Mouse (Mus musculus) CH12.LX (cell line): ENCODE results near the gene Dnajc30. TPM values are rescaled to one million over a fixed set of nuclear protein-coding genes. Genes with fewer than 3 reads are reported as not detected.

Source experiments
- DNase-seq: peaks from one replicate; pipeline ENCODE4 v3.0.0-alpha.2; 2013; ENCODE audit errors: extremely low read depth
- H3K27ac ChIP-seq: 2 replicates; pipeline ENCODE4 v1.5.1; 2012; ENCODE audit warnings: low read depth, mild to moderate bottlenecking, control low read depth, moderate library complexity; ENCODE audit not compliant: insufficient read depth
- H3K27me3 ChIP-seq: replicated peaks from 2 replicates; pipeline ENCODE3; 2012; ENCODE audit warnings: inconsistent platforms
- H3K36me3 ChIP-seq, 2 experiments: replicated peaks in 1 of 2; 2 replicates each; pipeline versions ENCODE3 to v1.6.1; 2012; ENCODE audit warnings: inconsistent platforms in 1 of 2, low read length in 1 of 2, mild to moderate bottlenecking in 1 of 2, mixed read lengths in 1 of 2, moderate library complexity in 1 of 2; ENCODE audit not compliant: control insufficient read depth in 1 of 2, insufficient read depth in 1 of 2
- H3K4me1 ChIP-seq, 2 experiments: 2 replicates each; pipeline ENCODE4 v1.6.1; 2012; ENCODE audit warnings: inconsistent platforms in 1 of 2, moderate library complexity in 1 of 2; ENCODE audit not compliant: insufficient read depth in 2 of 2, control insufficient read depth in 1 of 2
- H3K4me2 ChIP-seq: 2 replicates; pipeline ENCODE4 v1.6.1; 2012; ENCODE audit warnings: low read depth, mild to moderate bottlenecking, control low read depth; ENCODE audit not compliant: poor library complexity, insufficient read depth, severe bottlenecking
- H3K4me3 ChIP-seq, 3 experiments: fragments of 150-350 bp in 1 of 3; sonication (generic) in 1 of 3; replicated peaks in 1 of 3; 2 replicates each; pipeline versions ENCODE3 to v1.5.1; 2011 to 2012; ENCODE audit warnings: low read depth in 2 of 3, low read length in 2 of 3, mild to moderate bottlenecking in 2 of 3, moderate library complexity in 2 of 3, control low read depth in 1 of 3, improper control_type of control experiment in 1 of 3, inconsistent platforms in 1 of 3, mixed read lengths in 1 of 3; ENCODE audit not compliant: poor library complexity in 1 of 3
- H3K79me2 ChIP-seq: replicated peaks from 2 replicates; pipeline ENCODE4 v1.6.1; 2012; ENCODE audit warnings: mild to moderate bottlenecking, moderate library complexity; ENCODE audit not compliant: control insufficient read depth, poor library complexity, insufficient read depth, severe bottlenecking; ENCODE audit errors: extremely low read depth
- H3K9ac ChIP-seq: 2 replicates; pipeline ENCODE4 v1.6.1; 2012; ENCODE audit warnings: low read depth, mild to moderate bottlenecking, control low read depth, moderate library complexity; ENCODE audit not compliant: insufficient read depth
- H3K9me3 ChIP-seq: replicated peaks from 2 replicates; pipeline ENCODE3; 2012; ENCODE audit warnings: low read length, inconsistent platforms, mixed read lengths
- E2F4 ChIP-seq: IDR thresholded peaks from 2 replicates; pipeline ENCODE4 v1.6.1; 2011; ENCODE audit warnings: low read depth, low read length, improper control_type of control experiment; ENCODE audit not compliant: insufficient replicate concordance
- EP300 ChIP-seq: IDR thresholded peaks from 2 replicates; pipeline ENCODE4 v1.6.1; 2011; ENCODE audit warnings: low read length, improper control_type of control experiment
- JUND ChIP-seq: conservative IDR thresholded peaks from 2 replicates; pipeline ENCODE4 v1.6.1; 2011; ENCODE audit warnings: low read depth, low read length, improper control_type of control experiment
- KAT2A ChIP-seq: IDR thresholded peaks from 2 replicates; pipeline ENCODE4 v1.6.1; 2012; ENCODE audit warnings: low read length, improper control_type of control experiment, inconsistent platforms; ENCODE audit not compliant: insufficient replicate concordance
- MAFK ChIP-seq: IDR thresholded peaks from 2 replicates; pipeline ENCODE4 v1.6.1; 2011; ENCODE audit warnings: low read length, improper control_type of control experiment; ENCODE audit not compliant: insufficient replicate concordance
- MAX ChIP-seq: IDR thresholded peaks from 2 replicates; pipeline ENCODE4 v1.6.1; 2011; ENCODE audit warnings: low read length, improper control_type of control experiment
- MYC ChIP-seq: IDR thresholded peaks from 2 replicates; pipeline ENCODE4 v1.6.1; 2011; ENCODE audit warnings: low read depth, mild to moderate bottlenecking, improper control_type of control experiment, low read length
- NRF1 ChIP-seq: IDR thresholded peaks from 2 replicates; pipeline ENCODE4 v1.6.1; 2014; ENCODE audit warnings: low read depth, mild to moderate bottlenecking, inconsistent platforms, low read length, improper control_type of control experiment, moderate library complexity
- POLR2A ChIP-seq: IDR thresholded peaks from 2 replicates; pipeline ENCODE4 v1.6.1; 2011; ENCODE audit warnings: low read depth, mild to moderate bottlenecking, improper control_type of control experiment, low read length
- SMC3 ChIP-seq: IDR thresholded peaks from 2 replicates; pipeline ENCODE4 v1.6.1; 2011; ENCODE audit warnings: low read depth, low read length, improper control_type of control experiment
- TCF12 ChIP-seq: IDR thresholded peaks from 2 replicates; pipeline ENCODE4 v1.6.1; 2014; ENCODE audit warnings: low read depth, mild to moderate bottlenecking, inconsistent platforms, low read length, improper control_type of control experiment
- UBTF ChIP-seq: IDR thresholded peaks from 2 replicates; pipeline ENCODE4 v1.6.1; 2012; ENCODE audit warnings: low read depth, mild to moderate bottlenecking, inconsistent platforms, low read length, improper control_type of control experiment, moderate library complexity
- dilution Hi-C: fragments of 300-500 bp; cut with MboI; formaldehyde crosslinking; loops from 2 replicates; pipeline ENCODE4 v1.14.3; 2020; ENCODE audit warnings: low sequenced_read_pairs; ENCODE audit not compliant: extremely low pct_unique_long_range_greater_than_20kb, extremely low pct_ligation_motif_present
- in situ Hi-C: fragments of 300-500 bp; cut with MboI; formaldehyde crosslinking; loops from 3 replicates; pipeline ENCODE4 v1.14.3; 2019; ENCODE audit warnings: low sequenced_read_pairs, low pct_ligation_motif_present, low pct_unique_long_range_greater_than_20kb, mixed read lengths
- polyA plus RNA-seq: library from polyadenylated mRNA; unstranded; fragments of >175 nt; gene quantifications from 2 replicates; pipeline ENCODE4 v1.2.1, GENCODE M21; 2012; ENCODE audit warnings: low read depth; ENCODE audit not compliant: insufficient read length
- total RNA-seq, 2 experiments: library from RNA; depleted of rRNA; stranded (reverse); fragments of 300-350 nt in 1 of 2; fragments of >200 nt in 1 of 2; gene quantifications; 2 replicates each; pipeline ENCODE4 v1.2.3; 2012 to 2014

Gene Dnajc30
- total and polyA plus RNA-seq, 3 experiments = 4.9 to 9.6 (median 7.2) TPM

- Histone ChIP-seq H3K9ac (no peak overlapping the region), H3K27me3 (peaks cover 43% of the 10 kb centered on the region), H3K27ac (no peak overlapping the region), H3K79me2 (no peaks in the 10 kb centered on the region), H3K4me3 (no peak overlapping the region), H3K4me2 (no peak overlapping the region), H3K4me1 (peaks cover 4 to 8% of the 10 kb centered on the region in 2 experiments; a peak in 2 of 4 replicates), H3K36me3 (no peaks in the 10 kb centered on the region), H3K9me3 (peaks cover 2% of the 10 kb centered on the region)
- dilution Hi-C loops = no loop called here
- in situ Hi-C loops = loop anchor here (5.0 to 25.0 kb wide), 2 partner anchors 172 to 203 kb away; partner anchors contain the start of genes Cldn13 and Tmem270
- peak; percentile 64 for DNase-seq
- no peak for TF ChIP-seq EP300
- TF ChIP-seq MAFK = no peak
- no peak for TF ChIP-seq TCF12
- no peak for TF ChIP-seq E2F4
- TF ChIP-seq MAX = no peak
- no peak for TF ChIP-seq KAT2A
- TF ChIP-seq POLR2A = no peak
- TF ChIP-seq MYC = no peak
- no peak for TF ChIP-seq JUND
- TF ChIP-seq UBTF = no peak
- TF ChIP-seq NRF1 = no peak
- no peak for TF ChIP-seq SMC3
Measured at GRCm38 (mm10) chr5:135115241-135115640, 51.2 kb downstream of the Dnajc30 start.

Other genes starting within 250 kb of the Dnajc30 start
- gene Tmem270, start 157.5 kb upstream of the Dnajc30 start, total RNA-seq (2012; rRNA removed) = not detected in 2 replicates
- not detected in 2 replicates for gene Tmem270, start 157.5 kb upstream of the Dnajc30 start, total RNA-seq (2014; rRNA removed)
- gene Tmem270, start 157.5 kb upstream of the Dnajc30 start, polyA plus RNA-seq = not detected in 2 replicates
- not detected in 2 replicates for gene Cldn13, start 148.7 kb upstream of the Dnajc30 start, total RNA-seq (2012; rRNA removed)
- gene Cldn13, start 148.7 kb upstream of the Dnajc30 start, total RNA-seq (2014; rRNA removed) = not detected in 2 replicates
- not detected in 2 replicates for gene Cldn13, start 148.7 kb upstream of the Dnajc30 start, polyA plus RNA-seq
- gene Mettl27, start 131.8 kb upstream of the Dnajc30 start, total RNA-seq (2012; rRNA removed) = 1.7 and 1.9 TPM in 2 replicates
- gene Mettl27, start 131.8 kb upstream of the Dnajc30 start, total RNA-seq (2014; rRNA removed) = 0.93 and 1.3 TPM in 2 replicates
- gene Mettl27, start 131.8 kb upstream of the Dnajc30 start, polyA plus RNA-seq = 0.30 and 0.73 TPM in 2 replicates
- gene Cldn4, start 117.3 kb upstream of the Dnajc30 start, total RNA-seq (2012; rRNA removed) = 0.08 TPM in 1 of 2 replicates, not detected in the other
- 0.16 and 0.51 TPM in 2 replicates for gene Cldn4, start 117.3 kb upstream of the Dnajc30 start, total RNA-seq (2014; rRNA removed)
- gene Cldn4, start 117.3 kb upstream of the Dnajc30 start, polyA plus RNA-seq = 0.17 and 0.31 TPM in 2 replicates
- not detected in 2 replicates for gene Cldn3, start 78.0 kb upstream of the Dnajc30 start, total RNA-seq (2012; rRNA removed)
- gene Cldn3, start 78.0 kb upstream of the Dnajc30 start, total RNA-seq (2014; rRNA removed) = not detected in 2 replicates
- not detected in 2 replicates for gene Cldn3, start 78.0 kb upstream of the Dnajc30 start, polyA plus RNA-seq
- gene Abhd11, start 55.0 kb upstream of the Dnajc30 start, total RNA-seq (2012; rRNA removed) = 36.0 and 37.1 TPM in 2 replicates
- gene Abhd11, start 55.0 kb upstream of the Dnajc30 start, total RNA-seq (2014; rRNA removed) = 31.2 and 36.6 TPM in 2 replicates
- gene Abhd11, start 55.0 kb upstream of the Dnajc30 start, polyA plus RNA-seq = 29.2 and 32.1 TPM in 2 replicates
- gene Stx1a, start 40.7 kb upstream of the Dnajc30 start, total RNA-seq (2012; rRNA removed) = 2.0 and 2.4 TPM in 2 replicates
- 0.81 and 1.1 TPM in 2 replicates for gene Stx1a, start 40.7 kb upstream of the Dnajc30 start, total RNA-seq (2014; rRNA removed)
- gene Stx1a, start 40.7 kb upstream of the Dnajc30 start, polyA plus RNA-seq = 3.0 and 3.3 TPM in 2 replicates
- gene Bud23, start 757 bp downstream of the Dnajc30 start, total RNA-seq (2012; rRNA removed) = 62.1 and 70.0 TPM in 2 replicates
- 60.7 and 79.1 TPM in 2 replicates for gene Bud23, start 757 bp downstream of the Dnajc30 start, total RNA-seq (2014; rRNA removed)
- 118 and 141 TPM in 2 replicates for gene Bud23, start 757 bp downstream of the Dnajc30 start, polyA plus RNA-seq
- 0.64 and 0.80 TPM in 2 replicates for gene Vps37d, start 14.1 kb downstream of the Dnajc30 start, total RNA-seq (2012; rRNA removed)
- gene Vps37d, start 14.1 kb downstream of the Dnajc30 start, total RNA-seq (2014; rRNA removed) = 0.20 and 0.56 TPM in 2 replicates
- gene Vps37d, start 14.1 kb downstream of the Dnajc30 start, polyA plus RNA-seq = 0.40 TPM in 1 of 2 replicates, not detected in the other
- gene Mlxipl, start 25.7 kb downstream of the Dnajc30 start, total RNA-seq (2012; rRNA removed) = not detected in 2 replicates
- gene Mlxipl, start 25.7 kb downstream of the Dnajc30 start, total RNA-seq (2014; rRNA removed) = not detected in 2 replicates
- gene Mlxipl, start 25.7 kb downstream of the Dnajc30 start, polyA plus RNA-seq = not detected in 2 replicates
- 26.3 and 31.9 TPM in 2 replicates for gene Tbl2, start 85.5 kb downstream of the Dnajc30 start, total RNA-seq (2012; rRNA removed)
- gene Tbl2, start 85.5 kb downstream of the Dnajc30 start, total RNA-seq (2014; rRNA removed) = 20.0 and 21.7 TPM in 2 replicates
- 24.8 and 25.2 TPM in 2 replicates for gene Tbl2, start 85.5 kb downstream of the Dnajc30 start, polyA plus RNA-seq
- gene Bcl7b, start 104.1 kb downstream of the Dnajc30 start, total RNA-seq (2012; rRNA removed) = 20.1 and 22.0 TPM in 2 replicates
- gene Bcl7b, start 104.1 kb downstream of the Dnajc30 start, total RNA-seq (2014; rRNA removed) = 21.6 and 24.1 TPM in 2 replicates
- 40.8 and 43.6 TPM in 2 replicates for gene Bcl7b, start 104.1 kb downstream of the Dnajc30 start, polyA plus RNA-seq
- 60.0 and 72.9 TPM in 2 replicates for gene Baz1b, start 123.1 kb downstream of the Dnajc30 start, total RNA-seq (2012; rRNA removed)
- gene Baz1b, start 123.1 kb downstream of the Dnajc30 start, total RNA-seq (2014; rRNA removed) = 53.3 and 56.4 TPM in 2 replicates
- gene Baz1b, start 123.1 kb downstream of the Dnajc30 start, polyA plus RNA-seq = 84.9 and 85.4 TPM in 2 replicates
- gene Fzd9, start 187.0 kb downstream of the Dnajc30 start, total RNA-seq (2012; rRNA removed) = not detected in 2 replicates
- not detected in 2 replicates for gene Fzd9, start 187.0 kb downstream of the Dnajc30 start, total RNA-seq (2014; rRNA removed)
- not detected in 2 replicates for gene Fzd9, start 187.0 kb downstream of the Dnajc30 start, polyA plus RNA-seq